Mouse (Mus musculus): ENCODE measurements at regions not wholly inside any gene's neighbourhood (a gene's known extent, or its start where the extent isn't known, plus 50 kb on each side); places are given as distances from the start of the nearest gene placed in this dataset.

DNA sequence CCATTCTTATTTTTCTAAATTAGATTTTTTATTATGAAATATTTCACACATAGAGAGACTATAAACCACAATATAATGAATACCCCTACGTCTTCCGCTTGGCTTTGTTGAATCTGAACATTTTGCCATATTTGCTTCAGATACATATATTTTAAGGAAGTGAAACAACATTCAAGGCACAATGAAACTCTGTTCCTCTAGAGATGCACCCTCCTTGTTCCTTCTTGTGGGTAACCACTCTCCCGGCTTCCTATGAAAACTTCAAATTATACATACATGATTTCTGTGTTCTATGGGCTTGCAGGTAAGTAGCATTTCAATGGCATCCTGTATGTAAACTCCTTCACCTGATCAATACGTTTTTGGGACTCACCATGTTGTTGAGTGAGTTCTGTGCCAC, 94.4 kb upstream of the Lhx1 start:
- H3K27ac ChIP-seq (ENCODE audit: low read depth, low read length), result no peak overlapping the region
- no peaks in the 10 kb centered on the region for H3K4me1 ChIP-seq (replicated peaks; ENCODE audit: control insufficient read depth, insufficient read depth, low read length)
- no peak for DNase-seq (ENCODE audit: low spot score)
- ATAC-seq (replicated peaks; ENCODE audit: low FRiP score), result no peak
- WGBS, result 88% methylated on average over 4 of the region's 4 CpGs
- no peaks in the 10 kb centered on the region for H3K27me3 ChIP-seq (ENCODE audit: control insufficient read depth, insufficient read depth, low read length)
- H3K9ac ChIP-seq (ENCODE audit: low read length), result no peak overlapping the region
- H3K4me2 ChIP-seq (ENCODE audit: low read depth, low read length, severe bottlenecking), result no peak overlapping the region
- no peaks in the 10 kb centered on the region for H3K36me3 ChIP-seq (ENCODE audit: control insufficient read depth, insufficient read depth, low read length)
- no peaks in the 10 kb centered on the region for H3K9me3 ChIP-seq (ENCODE audit: control insufficient read depth, low read length)
- no peak overlapping the region for H3K4me3 ChIP-seq (ENCODE audit: low read depth, low read length)

DNA sequence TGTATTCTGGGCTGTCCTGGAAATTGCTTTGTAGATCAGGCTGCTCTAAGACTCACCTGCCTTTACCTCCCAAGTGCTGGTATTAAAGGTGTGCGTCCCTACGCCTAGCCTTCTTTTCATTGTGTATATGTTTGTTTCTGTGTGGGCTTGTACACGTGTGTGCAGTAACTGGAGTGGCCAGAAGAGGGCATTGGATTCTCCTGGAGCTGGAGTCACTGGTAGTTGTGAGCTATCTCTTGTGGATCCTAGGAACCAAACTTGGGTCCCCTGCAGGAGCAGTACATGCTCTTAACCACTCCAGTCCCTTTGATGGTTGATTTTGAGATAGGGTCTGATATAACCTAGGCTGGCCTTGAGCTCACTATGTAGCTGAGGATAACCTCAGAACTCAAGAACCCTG, 93.2 kb upstream of the Lhx1 start:
- Histone ChIP-seq H3K4me3 (ENCODE audit: low read depth, low read length) (no peak overlapping the region), H3K4me2 (ENCODE audit: low read depth, low read length, severe bottlenecking) (no peak overlapping the region), H3K36me3 (ENCODE audit: control insufficient read depth, insufficient read depth, low read length) (no peaks in the 10 kb centered on the region), H3K27me3 (ENCODE audit: control insufficient read depth, insufficient read depth, low read length) (no peaks in the 10 kb centered on the region), H3K9ac (ENCODE audit: low read length) (no peak overlapping the region), H3K9me3 (ENCODE audit: control insufficient read depth, low read length) (no peaks in the 10 kb centered on the region), H3K27ac (ENCODE audit: low read depth, low read length) (no peak overlapping the region), H3K4me1 (replicated peaks; ENCODE audit: control insufficient read depth, insufficient read depth, low read length) (no peaks in the 10 kb centered on the region)
- no peak for DNase-seq (ENCODE audit: low spot score)
- ATAC-seq (replicated peaks; ENCODE audit: low FRiP score), result no peak
- 87% methylated on average over 3 of the region's 3 CpGs for WGBS

DNA sequence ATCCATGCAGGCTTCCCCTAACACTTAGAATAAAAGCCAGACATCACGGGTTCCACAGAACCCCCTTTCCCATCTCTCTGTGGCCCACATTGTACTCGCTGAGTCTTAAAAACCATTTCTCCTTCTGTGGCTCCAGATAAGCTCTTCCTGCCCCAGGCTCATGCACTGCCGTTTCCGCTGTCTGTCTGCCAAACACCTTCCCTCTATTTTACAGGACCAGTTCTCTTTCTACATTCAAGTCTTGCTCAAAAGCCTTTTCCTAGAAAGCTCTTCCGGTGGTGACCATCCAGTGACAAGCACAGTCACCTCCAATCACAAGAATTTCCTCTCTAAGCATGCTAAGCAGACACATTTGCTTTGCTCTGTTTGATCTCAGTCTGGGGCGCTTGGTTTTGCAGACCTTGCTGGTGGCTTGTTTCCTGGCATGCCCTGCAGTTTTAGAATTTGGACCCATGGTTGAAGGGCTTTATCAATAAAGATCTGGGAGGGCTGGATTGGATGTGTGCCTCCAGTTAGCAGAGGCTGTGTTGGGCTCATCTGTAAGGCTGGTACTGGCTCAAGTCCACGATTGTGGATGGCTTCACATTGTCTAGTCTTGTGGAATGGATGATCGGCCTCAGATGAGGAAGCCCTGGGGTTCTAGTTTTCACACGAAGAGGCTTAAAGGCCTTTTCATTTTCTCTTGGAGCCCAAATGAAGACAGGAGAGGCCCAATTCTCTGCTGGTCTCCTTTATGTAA, 87.8 kb upstream of the Lhx1 start:
- no peak for ATAC-seq (replicated peaks; ENCODE audit: low FRiP score)
- H3K9me3 ChIP-seq (ENCODE audit: control insufficient read depth, low read length), result no peaks in the 10 kb centered on the region
- no peak overlapping the region for H3K9ac ChIP-seq (ENCODE audit: low read length)
- no peaks in the 10 kb centered on the region for H3K4me1 ChIP-seq (replicated peaks; ENCODE audit: control insufficient read depth, insufficient read depth, low read length)
- WGBS, result 78% methylated on average over 9 of the region's 9 CpGs
- H3K36me3 ChIP-seq (ENCODE audit: control insufficient read depth, insufficient read depth, low read length), result no peaks in the 10 kb centered on the region
- no peak overlapping the region for H3K4me3 ChIP-seq (ENCODE audit: low read depth, low read length)
- H3K27ac ChIP-seq (ENCODE audit: low read depth, low read length), result no peak overlapping the region
- no peak for DNase-seq (ENCODE audit: low spot score)
- H3K4me2 ChIP-seq (ENCODE audit: low read depth, low read length, severe bottlenecking), result no peak overlapping the region
- no peaks in the 10 kb centered on the region for H3K27me3 ChIP-seq (ENCODE audit: control insufficient read depth, insufficient read depth, low read length)

DNA sequence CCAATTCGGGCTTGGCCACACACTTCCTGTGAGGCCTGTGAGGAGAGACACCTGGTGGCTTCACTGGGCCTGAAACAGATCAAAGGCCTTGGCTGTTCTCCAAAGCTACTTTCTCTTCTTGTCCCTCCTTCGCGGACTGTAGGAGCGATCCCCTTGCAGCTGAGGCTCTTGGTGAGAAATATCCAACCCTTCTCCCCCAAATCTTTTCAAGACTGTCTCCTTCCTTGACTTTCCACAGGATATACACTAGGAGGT, 86.2 kb upstream of the Lhx1 start:
- Histone ChIP-seq H3K4me2 (ENCODE audit: low read depth, low read length, severe bottlenecking) (no peak overlapping the region), H3K36me3 (ENCODE audit: control insufficient read depth, insufficient read depth, low read length) (no peaks in the 10 kb centered on the region), H3K4me3 (ENCODE audit: low read depth, low read length) (no peak overlapping the region), H3K9me3 (ENCODE audit: control insufficient read depth, low read length) (no peaks in the 10 kb centered on the region), H3K9ac (ENCODE audit: low read length) (no peak overlapping the region), H3K4me1 (replicated peaks; ENCODE audit: control insufficient read depth, insufficient read depth, low read length) (no peaks in the 10 kb centered on the region), H3K27me3 (ENCODE audit: control insufficient read depth, insufficient read depth, low read length) (no peaks in the 10 kb centered on the region), H3K27ac (ENCODE audit: low read depth, low read length) (no peak overlapping the region)
- ATAC-seq (replicated peaks; ENCODE audit: low FRiP score) (no peak), DNase-seq (ENCODE audit: low spot score) (no peak)
- 77% methylated on average over 4 of the region's 4 CpGs for WGBS

DNA sequence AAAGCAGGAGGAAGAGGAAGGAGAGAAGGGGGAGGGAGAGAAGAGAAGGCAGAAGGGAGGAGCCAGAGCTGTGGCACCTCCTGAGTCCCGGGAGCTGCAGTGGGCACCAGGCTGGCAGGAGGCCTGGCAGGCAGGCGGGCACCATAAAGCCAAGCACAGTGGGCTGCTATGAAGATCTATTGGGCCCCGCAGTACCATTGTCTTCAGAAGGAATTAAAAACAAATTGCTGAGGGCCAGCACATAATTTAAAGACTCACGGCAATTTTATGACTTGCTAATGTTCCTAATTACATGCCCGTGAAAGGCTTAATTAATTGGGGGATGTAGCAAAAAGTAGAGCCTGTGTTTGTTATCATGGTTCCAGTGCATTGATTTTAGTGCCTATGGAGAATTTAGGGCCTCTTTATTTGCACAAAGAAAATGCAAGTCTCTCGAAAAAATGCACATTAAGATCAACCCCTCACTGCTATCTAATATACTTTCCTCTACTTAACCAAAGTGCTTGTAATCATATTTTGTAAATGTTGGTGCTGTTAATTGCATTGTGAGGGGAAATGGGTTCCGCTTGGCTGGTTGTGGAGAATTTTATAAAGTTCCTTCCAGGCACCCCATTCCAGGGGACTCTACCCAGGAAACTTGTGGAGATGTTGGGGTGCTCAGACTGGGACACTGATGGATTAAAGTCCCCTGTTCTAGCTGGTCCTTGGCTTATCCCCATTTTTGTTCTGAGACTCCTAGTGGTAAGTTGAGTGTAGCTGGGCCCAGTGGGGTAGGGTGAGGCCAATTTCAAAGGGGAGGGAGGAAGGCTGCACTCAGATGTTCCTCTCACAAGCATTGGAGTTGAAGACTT, 85.7 kb upstream of the Lhx1 start:
- H3K4me2 ChIP-seq (ENCODE audit: low read depth, low read length, severe bottlenecking), result no peak overlapping the region
- H3K4me3 ChIP-seq (ENCODE audit: low read depth, low read length), result no peak overlapping the region
- no peaks in the 10 kb centered on the region for H3K4me1 ChIP-seq (replicated peaks; ENCODE audit: control insufficient read depth, insufficient read depth, low read length)
- no peaks in the 10 kb centered on the region for H3K9me3 ChIP-seq (ENCODE audit: control insufficient read depth, low read length)
- no peaks in the 10 kb centered on the region for H3K27me3 ChIP-seq (ENCODE audit: control insufficient read depth, insufficient read depth, low read length)
- no peak overlapping the region for H3K27ac ChIP-seq (ENCODE audit: low read depth, low read length)
- DNase-seq (ENCODE audit: low spot score), result no peak
- no peak overlapping the region for H3K9ac ChIP-seq (ENCODE audit: low read length)
- ATAC-seq (replicated peaks; ENCODE audit: low FRiP score), result no peak
- WGBS, result 66% methylated on average over 7 of the region's 7 CpGs
- no peaks in the 10 kb centered on the region for H3K36me3 ChIP-seq (ENCODE audit: control insufficient read depth, insufficient read depth, low read length)

DNA sequence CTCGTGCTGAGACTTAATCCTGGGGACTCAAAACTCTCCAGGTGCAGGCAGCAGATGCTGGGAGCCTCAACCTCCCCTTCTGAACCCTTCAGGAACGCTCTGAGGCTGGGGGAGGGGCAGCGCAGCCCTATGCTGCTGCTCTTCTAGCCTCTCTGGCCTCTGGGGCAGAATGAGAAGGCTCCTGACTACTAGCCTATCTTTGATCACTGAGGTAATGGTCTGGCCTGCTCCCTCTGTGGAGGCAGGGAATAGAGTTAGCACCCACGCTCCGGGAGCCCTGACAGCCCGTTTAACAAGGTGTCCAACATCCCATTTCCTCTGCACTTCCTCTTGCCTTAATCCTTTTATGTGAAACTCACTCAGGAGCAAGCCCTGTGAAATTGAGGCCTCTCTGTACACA, 79.4 kb upstream of the Lhx1 start:
- WGBS, result 4% methylated on average over 6 of the region's 6 CpGs
- H3K4me1 ChIP-seq (replicated peaks; ENCODE audit: control insufficient read depth, insufficient read depth, low read length), result peaks cover 6% of the 10 kb centered on the region; the same call in 1 of the 2 replicates
- H3K9me3 ChIP-seq (ENCODE audit: control insufficient read depth, low read length), result no peaks in the 10 kb centered on the region
- no peak for ATAC-seq (replicated peaks; ENCODE audit: low FRiP score)
- H3K9ac ChIP-seq (ENCODE audit: low read length), result no peak overlapping the region
- no peak overlapping the region for H3K27ac ChIP-seq (ENCODE audit: low read depth, low read length)
- no peaks in the 10 kb centered on the region for H3K27me3 ChIP-seq (ENCODE audit: control insufficient read depth, insufficient read depth, low read length)
- no peak for DNase-seq (ENCODE audit: low spot score)
- H3K4me3 ChIP-seq (ENCODE audit: low read depth, low read length), result no peak overlapping the region
- no peak overlapping the region for H3K4me2 ChIP-seq (ENCODE audit: low read depth, low read length, severe bottlenecking)
- no peaks in the 10 kb centered on the region for H3K36me3 ChIP-seq (ENCODE audit: control insufficient read depth, insufficient read depth, low read length)

DNA sequence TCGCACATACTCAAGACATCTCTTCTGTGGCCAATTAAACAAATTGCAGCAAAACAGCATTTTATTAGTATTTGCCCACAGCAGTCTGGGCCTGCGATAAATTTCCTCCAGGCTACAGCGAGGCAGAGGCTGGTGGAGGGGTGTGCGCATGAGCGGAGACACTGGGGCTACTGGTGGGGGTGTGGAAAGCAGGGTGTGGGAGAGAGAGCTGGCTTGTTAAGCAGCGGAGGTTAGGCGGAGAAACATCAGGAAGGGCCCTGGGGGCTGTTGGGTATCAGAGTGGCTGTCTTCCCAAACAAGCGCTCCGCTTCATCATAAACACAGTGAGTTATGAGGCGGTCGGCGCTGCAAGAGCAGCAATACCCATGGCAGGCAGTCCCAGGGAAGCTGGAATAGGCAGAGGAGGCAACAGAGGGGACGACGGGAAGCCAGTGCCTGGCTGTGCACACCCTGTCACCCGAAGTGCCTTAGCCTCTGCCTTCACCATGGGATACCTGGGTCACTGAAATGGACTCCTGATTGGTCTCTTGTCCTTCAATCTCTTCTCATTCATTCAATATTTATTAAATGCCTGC, 74.0 kb upstream of the Lhx1 start:
- DNase-seq (ENCODE audit: low spot score), result no peak
- Histone ChIP-seq H3K27ac (ENCODE audit: low read depth, low read length) (no peak overlapping the region), H3K4me2 (ENCODE audit: low read depth, low read length, severe bottlenecking) (no peak overlapping the region), H3K36me3 (ENCODE audit: control insufficient read depth, insufficient read depth, low read length) (no peaks in the 10 kb centered on the region), H3K4me3 (ENCODE audit: low read depth, low read length) (no peak overlapping the region), H3K4me1 (replicated peaks; ENCODE audit: control insufficient read depth, insufficient read depth, low read length) (0 out of 2 replicates have a peak, but pooled peaks cover 2% of the 10 kb centered on the region), H3K9ac (ENCODE audit: low read length) (no peak overlapping the region), H3K9me3 (ENCODE audit: control insufficient read depth, low read length) (no peaks in the 10 kb centered on the region), H3K27me3 (ENCODE audit: control insufficient read depth, insufficient read depth, low read length) (no peaks in the 10 kb centered on the region)
- WGBS, result 54% methylated on average over 15 of the region's 15 CpGs
- ATAC-seq (replicated peaks; ENCODE audit: low FRiP score), result no peak

DNA sequence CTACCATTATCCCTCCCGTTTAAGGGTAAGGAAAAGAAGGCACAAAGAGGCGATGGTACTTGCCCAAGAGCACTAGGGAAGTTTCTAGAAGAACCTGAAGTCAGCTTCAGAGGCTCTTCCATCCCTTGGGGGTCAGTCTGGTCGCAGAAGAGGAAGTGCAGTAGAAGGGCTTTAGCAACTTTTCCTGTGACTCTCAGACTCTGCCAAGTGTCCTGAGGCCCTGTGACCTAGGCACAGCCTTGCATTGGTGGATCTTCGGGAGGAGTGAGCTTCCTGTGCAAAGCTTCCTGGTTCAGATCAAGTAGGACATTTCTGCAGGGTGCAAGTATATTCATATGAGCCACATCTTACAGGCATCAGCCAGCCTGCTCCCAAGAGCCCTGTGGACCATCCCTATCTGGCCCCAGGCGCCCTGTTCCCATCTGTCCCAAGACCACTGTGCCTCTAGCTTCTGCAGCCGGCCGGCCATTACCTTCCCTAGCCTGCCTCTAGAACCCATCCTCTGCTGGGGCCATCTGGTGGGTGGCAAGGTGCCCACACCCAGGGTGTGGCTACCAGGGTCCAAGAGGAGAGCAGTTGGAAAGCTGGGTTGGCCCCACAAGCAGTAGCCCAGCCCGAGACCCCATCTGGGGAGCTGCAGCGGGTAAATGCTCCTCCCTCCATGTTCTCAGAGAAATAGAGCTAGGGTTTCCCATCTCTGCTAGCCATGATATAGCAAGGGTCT, 72.4 kb upstream of the Lhx1 start:
- no peak overlapping the region for H3K27ac ChIP-seq (ENCODE audit: low read depth, low read length)
- no peaks in the 10 kb centered on the region for H3K36me3 ChIP-seq (ENCODE audit: control insufficient read depth, insufficient read depth, low read length)
- no peak overlapping the region for H3K4me3 ChIP-seq (ENCODE audit: low read depth, low read length)
- no peaks in the 10 kb centered on the region for H3K9me3 ChIP-seq (ENCODE audit: control insufficient read depth, low read length)
- ATAC-seq (replicated peaks; ENCODE audit: low FRiP score), result no peak
- H3K4me1 ChIP-seq (replicated peaks; ENCODE audit: control insufficient read depth, insufficient read depth, low read length), result 0 out of 2 replicates have a peak, but pooled peaks cover 3% of the 10 kb centered on the region
- DNase-seq (ENCODE audit: low spot score), result no peak
- no peak overlapping the region for H3K9ac ChIP-seq (ENCODE audit: low read length)
- H3K27me3 ChIP-seq (ENCODE audit: control insufficient read depth, insufficient read depth, low read length), result no peaks in the 10 kb centered on the region
- 83% methylated on average over 9 of the region's 9 CpGs for WGBS
- no peak overlapping the region for H3K4me2 ChIP-seq (ENCODE audit: low read depth, low read length, severe bottlenecking)

Measured in forebrain, embryonic 11.5 days (tissue).